Mouse (Mus musculus) midbrain, embryonic 11.5 days (tissue): ENCODE measurements around the gene Iqschfp. TPM values are rescaled to one million over a fixed set of nuclear protein-coding genes. Genes with fewer than 3 reads are reported as not detected.

ENCODE experiments used
- ATAC-seq: fragments of 200-750 bp; cut with Nextera tagmentation; 2 replicates; pipeline ENCODE4 v1.8.0; 2017; ENCODE audit warnings: moderate TSS enrichment, moderate library complexity; ENCODE audit not compliant: low FRiP score
- DNase-seq: peaks from one replicate; pipeline ENCODE4 v3.0.0; 2015; ENCODE audit warnings: low spot score; ENCODE audit errors: missing footprints
- H3K27ac ChIP-seq: fragments of 300-500 bp; sonication (generic); 2 replicates; pipeline ENCODE4 v1.5.1; 2014; ENCODE audit warnings: low read depth, low read length
- H3K27me3 ChIP-seq: fragments of 300-500 bp; sonication (generic); 2 replicates; pipeline ENCODE4 v1.6.1; 2014; ENCODE audit warnings: mild to moderate bottlenecking, low read length, moderate library complexity, mixed read lengths; ENCODE audit not compliant: control insufficient read depth, insufficient read depth
- H3K36me3 ChIP-seq: fragments of 300-500 bp; sonication (generic); 2 replicates; pipeline ENCODE4 v1.6.1; 2014; ENCODE audit warnings: mild to moderate bottlenecking, low read length, moderate library complexity, mixed read lengths; ENCODE audit not compliant: control insufficient read depth, insufficient read depth
- H3K4me1 ChIP-seq: fragments of 300-500 bp; sonication (generic); 2 replicates; pipeline ENCODE4 v1.6.1; 2014; ENCODE audit warnings: low read length; ENCODE audit not compliant: control insufficient read depth, insufficient read depth
- H3K4me2 ChIP-seq: fragments of 300-500 bp; sonication (generic); 2 replicates; pipeline ENCODE4 v1.6.1; 2014; ENCODE audit warnings: mild to moderate bottlenecking, moderate library complexity
- H3K4me3 ChIP-seq: fragments of 300-500 bp; sonication (generic); 2 replicates; pipeline ENCODE4 v1.5.1; 2014; ENCODE audit warnings: low read depth, low read length
- H3K9ac ChIP-seq: fragments of 300-500 bp; sonication (generic); 2 replicates; pipeline ENCODE4 v1.6.1; 2014; ENCODE audit warnings: low read length
- H3K9me3 ChIP-seq: fragments of 300-500 bp; sonication (generic); 2 replicates; pipeline ENCODE4 v1.6.1; 2016; ENCODE audit warnings: low read length; ENCODE audit not compliant: control insufficient read depth
- WGBS: fragments of 180-500 bp; shearing (Covaris S2); extraction: QIAGEN DNeasy Blood & Tissue Kit; methylation state at CpG from one replicate; pipeline ENCODE4 v1.1.7; 2014; 5-methylcytosine and 5-hydroxymethylcytosine counted together
- polyA plus RNA-seq: library from polyadenylated mRNA; unstranded; fragments of >200 nt; fragmentation: Nextera tagmentation; extraction: Ambion mirVana; gene quantifications from 2 replicates; pipeline ENCODE4 v1.2.1, GENCODE M21; 2014

Gene Iqschfp
- polyA plus RNA-seq, 1 experiment from 2014 or later, result 2.6 TPM

DNA sequence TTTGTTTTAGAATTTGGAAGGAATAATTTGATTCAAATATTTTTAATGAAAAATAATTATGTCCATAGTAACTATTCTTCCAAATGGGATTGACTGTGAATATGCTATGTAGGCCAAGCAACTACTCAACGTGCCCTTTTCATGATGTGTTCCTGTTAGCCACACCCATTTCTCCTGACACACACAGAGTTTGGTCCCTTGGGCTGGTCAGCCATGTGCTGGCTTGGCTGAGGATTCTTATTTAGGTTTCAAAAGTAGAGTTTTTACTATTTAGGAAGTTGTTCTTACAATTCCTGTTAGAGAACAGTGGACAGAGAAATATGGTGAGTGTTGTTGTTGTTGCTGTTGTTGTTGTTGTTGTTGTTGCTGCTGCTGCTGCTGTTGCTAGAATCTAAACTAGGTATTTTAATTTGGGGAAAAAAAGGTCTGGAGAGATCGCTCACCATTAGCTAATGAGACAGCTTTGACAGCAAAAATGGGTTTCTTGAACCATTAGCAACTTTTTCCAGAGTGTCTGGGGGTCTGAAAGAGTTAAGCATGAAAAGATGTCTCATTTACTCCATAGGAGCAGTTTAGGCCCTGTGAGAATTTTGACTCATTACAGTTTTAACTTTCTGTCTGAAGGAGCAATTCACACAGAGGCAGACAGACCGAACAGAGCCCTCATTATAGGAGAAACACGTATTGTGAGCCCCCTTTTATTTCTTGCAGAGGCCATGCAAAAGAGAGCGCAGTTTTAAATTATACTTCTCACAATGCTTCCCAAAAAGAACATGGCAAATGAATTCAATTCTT, 247.0 kb downstream of the Iqschfp start:
- no peak overlapping the region for H3K4me3 ChIP-seq
- no peak for DNase-seq
- 77% methylated on average over 5 of the region's 5 CpGs for WGBS
- no peaks in the 10 kb centered on the region for H3K27me3 ChIP-seq
- no peaks in the 10 kb centered on the region for H3K9me3 ChIP-seq
- H3K36me3 ChIP-seq, result no peaks in the 10 kb centered on the region
- H3K27ac ChIP-seq, result no peak overlapping the region
- no peak overlapping the region for H3K9ac ChIP-seq
- no peak overlapping the region for H3K4me2 ChIP-seq
- no peak for ATAC-seq
- H3K4me1 ChIP-seq, result no peaks in the 10 kb centered on the region

- no peak overlapping the region for H3K9ac ChIP-seq
- H3K27ac ChIP-seq, result no peak overlapping the region
- 83% methylated on average over 8 of the region's 8 CpGs for WGBS
- H3K27me3 ChIP-seq, result no peaks in the 10 kb centered on the region
- H3K9me3 ChIP-seq, result no peaks in the 10 kb centered on the region
- no peaks in the 10 kb centered on the region for H3K36me3 ChIP-seq
- H3K4me1 ChIP-seq, result no peaks in the 10 kb centered on the region
- DNase-seq (no peak), ATAC-seq (no peak)
- H3K4me2 ChIP-seq, result no peak overlapping the region
- H3K4me3 ChIP-seq, result no peak overlapping the region
These were observed 258.7 kb downstream of the Iqschfp start for GRCm38 (mm10) chr3:68150688-68151087.

DNA sequence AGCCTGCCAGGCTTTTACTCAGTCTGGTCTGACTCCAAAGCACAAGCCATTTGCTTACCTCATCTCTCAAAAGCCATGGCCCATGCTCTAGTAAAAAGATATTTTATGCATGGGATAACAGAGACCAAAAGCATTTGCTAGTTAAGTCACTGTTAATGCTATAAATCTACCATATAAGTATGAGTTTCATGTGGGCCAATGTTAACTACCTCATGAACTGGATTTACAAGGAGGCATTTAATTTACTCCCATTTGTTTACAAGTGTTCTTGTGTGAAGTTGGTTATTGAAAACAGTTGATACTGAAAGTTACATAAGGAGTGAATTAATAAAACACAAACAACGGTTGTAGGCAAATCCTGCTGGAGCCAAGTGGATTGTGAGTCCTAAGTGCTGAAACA, 268.1 kb downstream of the Iqschfp start:
- 84% methylated on average over 1 of the region's 1 CpGs for WGBS
- H3K4me2 ChIP-seq, result no peak overlapping the region

DNA sequence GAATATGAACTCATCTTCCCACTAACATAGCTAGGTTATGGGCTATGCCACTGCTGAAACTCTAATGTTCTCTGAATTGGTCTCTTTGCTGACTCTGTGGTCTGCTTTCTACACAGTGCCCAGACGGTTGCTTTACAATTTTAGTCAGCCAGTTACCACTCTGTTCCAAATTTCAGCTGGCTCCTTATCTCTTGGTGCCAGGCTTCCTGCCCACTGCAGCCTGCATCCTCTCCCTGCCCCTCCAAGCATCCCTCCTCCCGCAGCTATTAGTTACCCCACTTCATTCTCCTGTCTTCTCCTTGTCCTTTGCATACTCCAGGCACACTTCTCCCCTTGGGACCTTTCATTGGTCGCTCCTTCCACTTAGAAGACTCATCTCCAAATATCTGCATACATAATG, 268.7 kb downstream of the Iqschfp start:
- no peaks in the 10 kb centered on the region for H3K4me1 ChIP-seq
- DNase-seq, result no peak
- no peaks in the 10 kb centered on the region for H3K27me3 ChIP-seq
- no peaks in the 10 kb centered on the region for H3K36me3 ChIP-seq
- H3K9ac ChIP-seq, result no peak overlapping the region
- H3K9me3 ChIP-seq, result no peaks in the 10 kb centered on the region
- ATAC-seq, result no peak
- no peak overlapping the region for H3K4me3 ChIP-seq
- no peak overlapping the region for H3K27ac ChIP-seq
- 85% methylated on average over 3 of the region's 3 CpGs for WGBS
- no peak overlapping the region for H3K4me2 ChIP-seq

More for the DNA sequence above, 268.1 kb downstream of the Iqschfp start:
- no peak overlapping the region for H3K4me3 ChIP-seq
- no peaks in the 10 kb centered on the region for H3K36me3 ChIP-seq
- H3K27me3 ChIP-seq, result no peaks in the 10 kb centered on the region
- ATAC-seq, result no peak
- H3K27ac ChIP-seq, result no peak overlapping the region
- H3K4me1 ChIP-seq, result no peaks in the 10 kb centered on the region
- DNase-seq, result no peak
- H3K9me3 ChIP-seq, result no peaks in the 10 kb centered on the region
- no peak overlapping the region for H3K9ac ChIP-seq

GRCm38 (mm10) chr3:68178248-68178647, 286.2 kb downstream of the Iqschfp start:
- H3K9me3 ChIP-seq, result no peaks in the 10 kb centered on the region
- H3K4me1 ChIP-seq, result no peaks in the 10 kb centered on the region
- no peak overlapping the region for H3K9ac ChIP-seq
- ATAC-seq (no peak), DNase-seq (no peak)
- no peaks in the 10 kb centered on the region for H3K27me3 ChIP-seq
- H3K4me2 ChIP-seq, result no peak overlapping the region
- 96% methylated on average over 1 of the region's 1 CpGs for WGBS
- no peaks in the 10 kb centered on the region for H3K36me3 ChIP-seq
- H3K27ac ChIP-seq, result no peak overlapping the region
- H3K4me3 ChIP-seq, result no peak overlapping the region

DNA sequence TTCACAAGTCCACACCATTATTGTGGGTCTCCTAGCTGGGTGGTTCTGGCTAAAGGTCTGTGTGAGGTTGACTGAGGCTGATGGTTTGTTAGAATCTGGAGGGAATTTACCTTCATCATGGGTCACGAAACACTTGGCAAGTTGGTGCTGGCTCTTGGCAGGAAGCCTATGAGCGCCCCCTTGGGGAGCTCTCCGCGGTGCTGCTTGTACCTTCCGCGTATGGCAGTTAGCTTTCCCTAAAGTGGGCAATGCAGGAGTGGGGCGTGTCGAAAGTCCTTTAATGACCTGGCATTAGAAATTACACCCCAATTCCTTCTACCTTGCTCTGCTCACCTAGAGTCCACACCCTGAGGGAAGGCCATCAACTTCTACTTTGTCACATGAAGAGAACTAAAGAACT, 295.4 kb downstream of the Iqschfp start:
- peak; percentile 70 for DNase-seq
- Histone ChIP-seq H3K9me3 (no peaks in the 10 kb centered on the region), H3K4me1 (no peaks in the 10 kb centered on the region), H3K27me3 (no peaks in the 10 kb centered on the region), H3K4me3 (no peak overlapping the region), H3K4me2 (no peak overlapping the region), H3K27ac (no peak overlapping the region), H3K9ac (no peak overlapping the region), H3K36me3 (no peaks in the 10 kb centered on the region)
- WGBS, result 61% methylated on average over 8 of the region's 8 CpGs
- ATAC-seq, result no peak

DNA sequence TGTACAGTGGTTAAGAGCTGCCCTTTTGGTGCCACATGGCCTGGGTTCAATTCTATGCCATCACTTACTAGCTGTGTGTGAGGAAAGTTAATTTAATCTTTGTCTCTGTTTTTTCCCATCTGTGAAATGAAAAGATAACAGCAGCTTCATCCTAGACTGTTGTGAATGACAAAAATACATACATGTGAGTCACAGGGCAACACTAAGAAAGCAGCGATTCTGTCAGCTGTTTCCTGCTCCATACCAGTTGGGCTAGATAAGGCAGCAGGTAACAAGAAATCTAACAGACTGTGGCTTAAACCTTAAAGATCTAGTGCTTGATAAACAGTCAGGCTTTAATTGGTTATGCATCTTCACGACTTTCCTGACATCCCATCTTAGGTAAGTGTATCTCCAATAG, 297.1 kb downstream of the Iqschfp start:
- H3K4me3 ChIP-seq, result no peak overlapping the region
- H3K36me3 ChIP-seq, result no peaks in the 10 kb centered on the region
- H3K27ac ChIP-seq, result no peak overlapping the region
- H3K27me3 ChIP-seq, result no peaks in the 10 kb centered on the region
- no peaks in the 10 kb centered on the region for H3K9me3 ChIP-seq
- no peak for ATAC-seq
- WGBS, result 92% methylated on average over 2 of the region's 2 CpGs
- no peaks in the 10 kb centered on the region for H3K4me1 ChIP-seq
- H3K9ac ChIP-seq, result no peak overlapping the region
- peak; percentile 28 for DNase-seq
- H3K4me2 ChIP-seq, result no peak overlapping the region

- no peak for DNase-seq
- 89% methylated on average over 1 of the region's 1 CpGs for WGBS
- no peaks in the 10 kb centered on the region for H3K36me3 ChIP-seq
- ATAC-seq, result no peak
- no peak overlapping the region for H3K4me3 ChIP-seq
- H3K9ac ChIP-seq, result no peak overlapping the region
- H3K27me3 ChIP-seq, result no peaks in the 10 kb centered on the region
- H3K4me1 ChIP-seq, result no peaks in the 10 kb centered on the region
- no peak overlapping the region for H3K27ac ChIP-seq
- H3K9me3 ChIP-seq, result no peaks in the 10 kb centered on the region
- H3K4me2 ChIP-seq, result no peak overlapping the region
These were observed 304.9 kb downstream of the Iqschfp start for GRCm38 (mm10) chr3:68196933-68197332.

- ATAC-seq (no peak), DNase-seq (peak; percentile 44)
- Histone ChIP-seq H3K9ac (no peak overlapping the region), H3K36me3 (no peaks in the 10 kb centered on the region), H3K9me3 (no peaks in the 10 kb centered on the region), H3K4me2 (no peak overlapping the region), H3K4me3 (no peak overlapping the region), H3K27me3 (no peaks in the 10 kb centered on the region), H3K4me1 (peaks cover 10% of the 10 kb centered on the region), H3K27ac (no peak overlapping the region)
- WGBS, result 42% methylated on average over 1 of the region's 1 CpGs
These were observed 309.2 kb downstream of the Iqschfp start for GRCm38 (mm10) chr3:68201214-68201613.
